Mouse (Mus musculus): ENCODE results near the gene Stat5b. TPM values are rescaled to one million over a fixed set of nuclear protein-coding genes. Genes with fewer than 3 reads are reported as not detected.

Gene Stat5b
- polyA plus RNA-seq, 1 experiment from 2014 or later, result 22.5 TPM

- ATAC-seq (ENCODE audit: low FRiP score, low TSS enrichment), result no peak
- H3K36me3 ChIP-seq (ENCODE audit: insufficient read depth, low read length), result no peaks in the 10 kb centered on the region
- WGBS, result 92% methylated on average over 4 of the region's 4 CpGs
- peaks cover 13% of the 10 kb centered on the region for H3K4me1 ChIP-seq (ENCODE audit: insufficient read depth, low read length)
- no peak overlapping the region for H3K27ac ChIP-seq (ENCODE audit: low read length)
- H3K4me3 ChIP-seq (ENCODE audit: low read length), result no peak overlapping the region
- no peak overlapping the region for H3K4me2 ChIP-seq (replicated peaks; ENCODE audit: low read depth, low read length)
- H3K9me3 ChIP-seq (ENCODE audit: low read length), result no peaks in the 10 kb centered on the region
- H3K9ac ChIP-seq (replicated peaks; ENCODE audit: low read length), result no peak overlapping the region
- H3K27me3 ChIP-seq (ENCODE audit: insufficient read depth, low read length), result peaks cover 5% of the 10 kb centered on the region; the same call in 1 of the 2 replicates
Observed at GRCm38 (mm10) chr11:100855178-100855577, 4.7 kb upstream of the Stat5b start.

GRCm38 (mm10) chr11:100854268-100854667 lies 3.7 kb upstream of the Stat5b start:
- peaks cover 13% of the 10 kb centered on the region for H3K4me1 ChIP-seq (ENCODE audit: insufficient read depth, low read length)
- no peak overlapping the region for H3K4me3 ChIP-seq (ENCODE audit: low read length)
- 0 out of 2 replicates have a peak, but pooled peaks cover 3% of the 10 kb centered on the region for H3K27me3 ChIP-seq (ENCODE audit: insufficient read depth, low read length)
- no peak overlapping the region for H3K4me2 ChIP-seq (replicated peaks; ENCODE audit: low read depth, low read length)
- ATAC-seq (ENCODE audit: low FRiP score, low TSS enrichment), result no peak
- H3K27ac ChIP-seq (ENCODE audit: low read length), result no peak overlapping the region
- WGBS, result 49% methylated on average over 4 of the region's 4 CpGs
- no peak overlapping the region for H3K9ac ChIP-seq (replicated peaks; ENCODE audit: low read length)
- H3K36me3 ChIP-seq (ENCODE audit: insufficient read depth, low read length), result no peaks in the 10 kb centered on the region
- H3K9me3 ChIP-seq (ENCODE audit: low read length), result no peaks in the 10 kb centered on the region

- no peaks in the 10 kb centered on the region for H3K36me3 ChIP-seq (ENCODE audit: insufficient read depth, low read length)
- H3K4me3 ChIP-seq (ENCODE audit: low read length), result no peak overlapping the region
- H3K9me3 ChIP-seq (ENCODE audit: low read length), result no peaks in the 10 kb centered on the region
- 78% methylated on average over 5 of the region's 5 CpGs for WGBS
- H3K27me3 ChIP-seq (ENCODE audit: insufficient read depth, low read length), result 0 out of 2 replicates have a peak, but pooled peaks cover 3% of the 10 kb centered on the region
- peaks cover 23% of the 10 kb centered on the region for H3K4me1 ChIP-seq (ENCODE audit: insufficient read depth, low read length)
- H3K27ac ChIP-seq (ENCODE audit: low read length), result no peak overlapping the region
- no peak for ATAC-seq (ENCODE audit: low FRiP score, low TSS enrichment)
- no peak overlapping the region for H3K9ac ChIP-seq (replicated peaks; ENCODE audit: low read length)
- no peak overlapping the region for H3K4me2 ChIP-seq (replicated peaks; ENCODE audit: low read depth, low read length)
Observed at GRCm38 (mm10) chr11:100853018-100853417, 2.5 kb upstream of the Stat5b start.

GRCm38 (mm10) chr11:100852088-100852487 lies 1.6 kb upstream of the Stat5b start:
- no peak overlapping the region for H3K4me2 ChIP-seq (replicated peaks; ENCODE audit: low read depth, low read length)
- 0 out of 2 replicates have a peak, but pooled peaks cover 3% of the 10 kb centered on the region for H3K27me3 ChIP-seq (ENCODE audit: insufficient read depth, low read length)
- H3K9ac ChIP-seq (replicated peaks; ENCODE audit: low read length), result no peak overlapping the region
- ATAC-seq (ENCODE audit: low FRiP score, low TSS enrichment), result no peak
- H3K4me3 ChIP-seq (ENCODE audit: low read length), result no peak overlapping the region
- no peak overlapping the region for H3K27ac ChIP-seq (ENCODE audit: low read length)
- 97% methylated on average over 2 of the region's 2 CpGs for WGBS
- peaks cover 23% of the 10 kb centered on the region for H3K4me1 ChIP-seq (ENCODE audit: insufficient read depth, low read length)
- no peaks in the 10 kb centered on the region for H3K9me3 ChIP-seq (ENCODE audit: low read length)
- no peaks in the 10 kb centered on the region for H3K36me3 ChIP-seq (ENCODE audit: insufficient read depth, low read length)

- peak overlapping the region; percentile 96 for H3K9ac ChIP-seq (replicated peaks; ENCODE audit: low read length)
- peaks cover 23% of the 10 kb centered on the region for H3K4me1 ChIP-seq (ENCODE audit: insufficient read depth, low read length)
- peak overlapping the region; percentile 77 for H3K4me2 ChIP-seq (replicated peaks; ENCODE audit: low read depth, low read length)
- WGBS, result 1% methylated on average over 33 of the region's 33 CpGs
- ATAC-seq (ENCODE audit: low FRiP score, low TSS enrichment), result peak; percentile 81
- peak overlapping the region; percentile 93 for H3K4me3 ChIP-seq (ENCODE audit: low read length)
- no peaks in the 10 kb centered on the region for H3K36me3 ChIP-seq (ENCODE audit: insufficient read depth, low read length)
- H3K9me3 ChIP-seq (ENCODE audit: low read length), result no peaks in the 10 kb centered on the region
- 0 out of 2 replicates have a peak, but pooled peaks cover 3% of the 10 kb centered on the region for H3K27me3 ChIP-seq (ENCODE audit: insufficient read depth, low read length)
- H3K27ac ChIP-seq (ENCODE audit: low read length), result peak overlapping the region; percentile 82
Observed at GRCm38 (mm10) chr11:100850778-100851528, 429 bp upstream of the Stat5b start.

- H3K9ac ChIP-seq (replicated peaks; ENCODE audit: low read length), result peak overlapping the region; percentile 96
- peaks cover 23% of the 10 kb centered on the region for H3K4me1 ChIP-seq (ENCODE audit: insufficient read depth, low read length)
- H3K27me3 ChIP-seq (ENCODE audit: insufficient read depth, low read length), result 0 out of 2 replicates have a peak, but pooled peaks cover 3% of the 10 kb centered on the region
- no peaks in the 10 kb centered on the region for H3K9me3 ChIP-seq (ENCODE audit: low read length)
- ATAC-seq (ENCODE audit: low FRiP score, low TSS enrichment), result no peak
- no peaks in the 10 kb centered on the region for H3K36me3 ChIP-seq (ENCODE audit: insufficient read depth, low read length)
- WGBS, result 3% methylated on average over 13 of the region's 13 CpGs
- H3K4me2 ChIP-seq (replicated peaks; ENCODE audit: low read depth, low read length), result peak overlapping the region; percentile 77
- no peak overlapping the region; the same call in 1 of the 2 replicates for H3K27ac ChIP-seq (ENCODE audit: low read length)
- peak overlapping the region; percentile 93 for H3K4me3 ChIP-seq (ENCODE audit: low read length)
Observed at GRCm38 (mm10) chr11:100849456-100850037, 977 bp downstream of the Stat5b start.

- H3K27me3 ChIP-seq (ENCODE audit: insufficient read depth, low read length), result no peaks in the 10 kb centered on the region
- peaks cover 23% of the 10 kb centered on the region for H3K4me1 ChIP-seq (ENCODE audit: insufficient read depth, low read length)
- no peak overlapping the region for H3K27ac ChIP-seq (ENCODE audit: low read length)
- peak overlapping the region; percentile 96 for H3K9ac ChIP-seq (replicated peaks; ENCODE audit: low read length)
- WGBS, result 72% methylated on average over 6 of the region's 6 CpGs
- no peaks in the 10 kb centered on the region for H3K9me3 ChIP-seq (ENCODE audit: low read length)
- H3K36me3 ChIP-seq (ENCODE audit: insufficient read depth, low read length), result no peaks in the 10 kb centered on the region
- H3K4me3 ChIP-seq (ENCODE audit: low read length), result peak overlapping the region; percentile 93
- ATAC-seq (ENCODE audit: low FRiP score, low TSS enrichment), result no peak
- peak overlapping the region; percentile 77 for H3K4me2 ChIP-seq (replicated peaks; ENCODE audit: low read depth, low read length)
Observed at GRCm38 (mm10) chr11:100848789-100849379, 1.6 kb downstream of the Stat5b start.

- 58% methylated on average over 4 of the region's 4 CpGs for WGBS
- H3K9ac ChIP-seq (replicated peaks; ENCODE audit: low read length), result no peak overlapping the region
- H3K9me3 ChIP-seq (ENCODE audit: low read length), result no peaks in the 10 kb centered on the region
- H3K27me3 ChIP-seq (ENCODE audit: insufficient read depth, low read length), result no peaks in the 10 kb centered on the region
- H3K36me3 ChIP-seq (ENCODE audit: insufficient read depth, low read length), result no peaks in the 10 kb centered on the region
- no peak overlapping the region for H3K4me2 ChIP-seq (replicated peaks; ENCODE audit: low read depth, low read length)
- H3K27ac ChIP-seq (ENCODE audit: low read length), result no peak overlapping the region
- ATAC-seq (ENCODE audit: low FRiP score, low TSS enrichment), result no peak
- peaks cover 23% of the 10 kb centered on the region for H3K4me1 ChIP-seq (ENCODE audit: insufficient read depth, low read length)
- H3K4me3 ChIP-seq (ENCODE audit: low read length), result no peak overlapping the region
Observed at GRCm38 (mm10) chr11:100848080-100848479, 2.4 kb downstream of the Stat5b start.

- H3K4me2 ChIP-seq (replicated peaks; ENCODE audit: low read depth, low read length), result no peak overlapping the region
- no peak overlapping the region for H3K27ac ChIP-seq (ENCODE audit: low read length)
- H3K9me3 ChIP-seq (ENCODE audit: low read length), result no peaks in the 10 kb centered on the region
- H3K4me1 ChIP-seq (ENCODE audit: insufficient read depth, low read length), result peaks cover 23% of the 10 kb centered on the region
- no peak for ATAC-seq (ENCODE audit: low FRiP score, low TSS enrichment)
- H3K27me3 ChIP-seq (ENCODE audit: insufficient read depth, low read length), result no peaks in the 10 kb centered on the region
- 93% methylated on average over 4 of the region's 4 CpGs for WGBS
- no peak overlapping the region for H3K4me3 ChIP-seq (ENCODE audit: low read length)
- H3K9ac ChIP-seq (replicated peaks; ENCODE audit: low read length), result no peak overlapping the region
- no peaks in the 10 kb centered on the region for H3K36me3 ChIP-seq (ENCODE audit: insufficient read depth, low read length)
Observed at GRCm38 (mm10) chr11:100847572-100847971, 3.0 kb downstream of the Stat5b start.
